Mouse (Mus musculus): ENCODE results near the gene Slc45a2. TPM values are rescaled to one million over a fixed set of nuclear protein-coding genes. Genes with fewer than 3 reads are reported as not detected.
A peak's percentile ranks its signal among the peaks of the same experiment; 100 is the strongest.

Slc45a2 gene
- polyA plus RNA-seq, 1 experiment from 2014 or later: not detected

DNA sequence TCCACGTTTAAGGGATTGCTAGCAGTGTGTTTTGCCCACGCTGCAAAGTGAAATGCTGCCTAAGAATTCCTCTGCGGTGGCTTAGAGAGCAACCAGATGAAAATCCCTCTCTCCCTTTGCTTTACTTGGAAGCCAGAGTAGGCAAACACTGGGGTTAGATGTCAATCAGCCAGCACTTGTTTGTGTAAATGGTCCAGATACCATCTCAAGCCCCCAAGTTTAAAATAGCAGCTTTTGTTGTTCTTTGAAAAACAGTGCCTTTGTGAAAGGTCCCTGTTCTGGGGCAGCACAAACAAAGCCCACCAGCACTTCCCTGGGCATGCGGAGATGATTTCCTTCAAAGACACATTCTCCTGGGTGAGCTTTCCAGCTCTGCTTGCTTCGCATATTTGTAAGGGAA lies 65.8 kb downstream of the Slc45a2 start:
- Histone ChIP-seq H3K27ac (replicated peaks in 1 of 2; ENCODE audit: control insufficient read depth in 1 of 2, insufficient read depth in 1 of 2, low read depth in 2 of 2, low read length in 2 of 2) (no peak overlapping the region), H3K9ac (ENCODE audit: low read length) (peak overlapping the region; percentile 80), H3K36me3 (ENCODE audit: control insufficient read depth, insufficient read depth, low read length) (no peaks in the 10 kb centered on the region), H3K9me3 (ENCODE audit: control insufficient read depth, low read length) (no peaks in the 10 kb centered on the region), H3K4me1 (ENCODE audit: control insufficient read depth in 2 of 2, insufficient read depth in 2 of 2, low read length in 2 of 2) (peaks cover 0 to 3% of the 10 kb centered on the region in 2 experiments; a peak in 2 of 4 replicates), H3K4me3 (ENCODE audit: control insufficient read depth in 1 of 2, insufficient read depth in 1 of 2, low read depth in 1 of 2, low read length in 2 of 2) (peak overlapping the region; percentile 51 to 62; a peak in 3 of 4 replicates), H3K4me2 (ENCODE audit: low read length) (peak overlapping the region; percentile 91), H3K27me3 (ENCODE audit: control insufficient read depth, insufficient read depth, low read length) (no peaks in the 10 kb centered on the region)
- 19% methylated on average over 5 of the region's 5 CpGs for WGBS
- ATAC-seq (ENCODE audit: insufficient number of reproducible peaks, insufficient read depth, low FRiP score, low read depth): no peak

DNA sequence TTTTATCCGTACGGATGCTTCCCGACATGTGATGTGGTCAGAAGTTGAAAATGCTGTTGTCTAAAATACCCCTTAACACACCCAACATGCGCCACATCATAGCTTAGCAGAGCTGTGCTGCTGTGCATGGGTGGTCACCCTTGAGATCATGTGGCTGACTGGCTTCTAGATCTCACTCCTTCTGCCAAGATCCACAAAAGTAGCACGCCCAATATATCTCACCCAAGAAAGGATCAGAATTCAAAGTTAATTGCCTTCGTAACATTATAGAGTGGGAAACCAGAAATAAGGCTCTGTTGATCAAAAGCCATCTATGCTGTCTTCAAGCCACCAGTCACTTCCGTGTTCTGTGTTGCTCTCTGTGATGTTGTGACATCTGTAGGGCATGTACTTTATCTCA lies 67.4 kb downstream of the Slc45a2 start:
- no peak overlapping the region for H3K4me3 ChIP-seq (ENCODE audit: control insufficient read depth in 1 of 2, insufficient read depth in 1 of 2, low read depth in 1 of 2, low read length in 2 of 2)
- ATAC-seq (ENCODE audit: insufficient number of reproducible peaks, insufficient read depth, low FRiP score, low read depth): no peak
- H3K36me3 ChIP-seq (ENCODE audit: control insufficient read depth, insufficient read depth, low read length): no peaks in the 10 kb centered on the region
- H3K27ac ChIP-seq (replicated peaks in 1 of 2; ENCODE audit: control insufficient read depth in 1 of 2, insufficient read depth in 1 of 2, low read depth in 2 of 2, low read length in 2 of 2): no peak overlapping the region
- WGBS: 82% methylated on average over 7 of the region's 7 CpGs
- no peak overlapping the region for H3K4me2 ChIP-seq (ENCODE audit: low read length)
- H3K9me3 ChIP-seq (ENCODE audit: control insufficient read depth, low read length): no peaks in the 10 kb centered on the region
- peaks cover 0 to 3% of the 10 kb centered on the region in 2 experiments; a peak in 2 of 4 replicates for H3K4me1 ChIP-seq (ENCODE audit: control insufficient read depth in 2 of 2, insufficient read depth in 2 of 2, low read length in 2 of 2)
- H3K9ac ChIP-seq (ENCODE audit: low read length): no peak overlapping the region
- no peaks in the 10 kb centered on the region for H3K27me3 ChIP-seq (ENCODE audit: control insufficient read depth, insufficient read depth, low read length)

- Histone ChIP-seq H3K4me3 (ENCODE audit: control insufficient read depth in 1 of 2, insufficient read depth in 1 of 2, low read depth in 1 of 2, low read length in 2 of 2) (no peak overlapping the region), H3K9ac (ENCODE audit: low read length) (no peak overlapping the region), H3K4me1 (ENCODE audit: control insufficient read depth in 2 of 2, insufficient read depth in 2 of 2, low read length in 2 of 2) (no peaks in the 10 kb centered on the region), H3K27ac (replicated peaks in 1 of 2; ENCODE audit: control insufficient read depth in 1 of 2, insufficient read depth in 1 of 2, low read depth in 2 of 2, low read length in 2 of 2) (no peak overlapping the region), H3K27me3 (ENCODE audit: control insufficient read depth, insufficient read depth, low read length) (no peaks in the 10 kb centered on the region), H3K9me3 (ENCODE audit: control insufficient read depth, low read length) (no peaks in the 10 kb centered on the region), H3K36me3 (ENCODE audit: control insufficient read depth, insufficient read depth, low read length) (no peaks in the 10 kb centered on the region), H3K4me2 (ENCODE audit: low read length) (no peak overlapping the region)
- no peak for ATAC-seq (ENCODE audit: insufficient number of reproducible peaks, insufficient read depth, low FRiP score, low read depth)
- 85% methylated on average over 3 of the region's 3 CpGs for WGBS
Observed at GRCm38 (mm10) chr15:11075726-11076361, 75.3 kb downstream of the Slc45a2 start.

Other genes starting within 250 kb of the Slc45a2 start
- 0.16 TPM in 1 of 2 replicates, not detected in the other for gene C1qtnf3, start 48.4 kb upstream of the Slc45a2 start, polyA plus RNA-seq (2014; fragmentation: Nextera tagmentation; extraction: Ambion mirVana)
- gene Amacr, start 19.0 kb upstream of the Slc45a2 start, polyA plus RNA-seq (2014; fragmentation: Nextera tagmentation; extraction: Ambion mirVana): 16.6 and 19.3 TPM in 2 replicates
- 0.04 and 0.05 TPM in 2 replicates for gene Rxfp3, start 37.3 kb downstream of the Slc45a2 start, polyA plus RNA-seq (2014; fragmentation: Nextera tagmentation; extraction: Ambion mirVana)
- 1.8 and 2.0 TPM in 2 replicates for gene Adamts12, start 64.1 kb downstream of the Slc45a2 start, polyA plus RNA-seq (2014; fragmentation: Nextera tagmentation; extraction: Ambion mirVana)